Mouse (Mus musculus): Measurements from ENCODE around the gene 2610008E11Rik.
"Not testable (repeated sequence)": the region's sequence is repeated elsewhere in the genome, so short reads cannot be mapped to it uniquely, and the experiment has no call there.

The 2610008E11Rik gene

DNA sequence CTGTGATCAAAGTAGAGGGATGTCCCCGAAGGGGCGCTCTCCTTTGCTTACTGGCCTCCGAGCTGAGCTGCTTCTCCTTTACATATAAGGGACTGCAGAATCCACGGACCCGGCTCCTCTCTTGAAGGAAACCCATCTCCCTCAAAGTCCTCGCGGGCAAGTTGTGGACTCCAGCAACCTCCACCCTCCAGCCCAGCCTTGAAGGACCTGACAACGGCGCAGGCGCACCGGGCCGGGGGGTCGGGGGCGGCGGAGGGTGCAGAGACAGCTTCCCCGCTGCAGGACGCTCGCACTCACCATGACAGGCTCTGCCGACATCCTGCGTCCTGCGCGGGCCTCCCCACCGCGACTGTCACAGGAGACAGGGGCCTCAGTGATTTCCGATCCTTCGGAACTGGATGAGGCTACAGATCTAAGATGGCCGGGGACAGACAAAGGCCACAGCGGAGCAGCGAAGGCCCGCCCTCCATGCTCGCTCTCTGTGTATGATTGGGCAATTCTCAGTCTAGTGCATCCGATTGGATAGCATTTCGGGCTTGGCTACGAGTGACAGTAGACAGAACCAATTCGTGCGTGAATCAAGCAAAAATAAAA, at the start of gene 2610008E11Rik:
Gene 2610008E11Rik, minus strand, starts transcription at position 440 of the 594 bp plus-strand sequence.
- DNase-seq, result peak; percentile 84

DNA sequence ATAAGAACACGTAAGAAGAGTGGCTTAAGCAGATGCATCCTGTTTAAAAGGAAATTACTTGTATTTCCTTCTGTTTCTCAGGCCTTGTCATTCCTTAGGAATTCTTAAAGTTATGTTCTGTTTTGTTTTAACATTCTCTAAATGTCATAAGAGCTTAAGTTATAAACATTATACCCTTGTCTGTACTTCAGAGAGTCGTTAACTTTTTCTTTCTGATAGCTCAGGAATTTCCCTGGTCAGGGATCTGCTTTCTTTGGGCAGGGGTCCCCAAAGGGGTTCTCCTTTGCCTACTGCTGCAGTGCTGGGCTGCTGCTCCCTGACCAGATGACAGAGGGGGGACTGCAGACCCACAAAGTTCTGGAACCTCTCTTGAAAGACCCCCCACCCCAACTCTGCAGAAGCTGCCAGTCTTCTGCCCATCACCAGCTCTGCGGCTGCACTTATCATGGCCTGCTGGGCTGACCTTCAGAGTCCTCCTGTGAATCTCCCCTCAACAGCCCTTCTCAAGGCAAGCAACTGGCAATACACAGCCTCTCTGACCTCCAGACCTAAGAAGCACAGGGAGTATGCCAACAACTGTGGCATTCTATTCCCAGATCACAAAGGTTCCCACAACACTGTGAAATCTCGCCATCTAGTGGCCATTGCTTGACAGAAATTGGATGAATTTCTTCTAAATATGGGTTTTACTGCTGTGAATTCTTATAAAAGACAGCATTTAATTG, 18.9 kb upstream of the 2610008E11Rik start:
- DNase-seq, result peak; percentile 51

DNA sequence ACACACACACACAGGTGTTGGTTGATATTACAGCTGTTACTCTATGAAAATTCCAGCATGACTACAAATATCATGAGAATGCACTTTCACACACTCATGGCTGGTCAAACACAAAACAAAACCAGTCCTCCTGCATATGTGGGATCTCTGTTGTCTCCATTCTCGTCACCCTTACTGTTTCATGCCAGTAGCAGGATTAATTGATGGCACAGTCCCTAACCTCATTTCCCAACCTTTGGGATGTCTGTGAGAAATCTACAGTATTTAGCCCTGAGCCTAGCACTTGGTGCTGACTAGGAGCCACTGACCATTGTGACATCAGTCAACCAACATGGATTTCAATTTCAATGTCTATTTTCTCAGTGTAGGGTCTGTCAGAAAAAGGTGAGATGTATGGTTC, 17.7 kb upstream of the 2610008E11Rik start:
- DNase-seq, result no peak

DNA sequence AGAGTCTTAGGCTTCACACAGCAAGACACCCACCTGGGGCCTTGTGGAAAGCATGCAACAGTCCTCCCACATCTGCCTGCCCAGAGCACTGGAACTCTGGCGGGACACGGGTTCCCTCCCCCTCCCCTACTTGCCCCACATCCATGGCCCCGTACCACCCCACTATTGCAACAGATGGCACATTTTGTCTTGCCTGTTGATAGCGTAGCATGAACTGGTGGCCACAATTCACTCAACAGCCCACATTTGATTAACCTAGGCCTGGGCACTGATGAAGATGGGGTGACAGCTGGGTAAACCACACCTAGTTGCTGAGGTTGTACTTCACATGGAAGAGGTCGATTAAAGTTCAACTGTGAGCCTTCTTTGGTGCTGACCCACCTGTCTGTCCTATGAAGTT, 13.1 kb upstream of the 2610008E11Rik start:
- no peak for DNase-seq

DNA sequence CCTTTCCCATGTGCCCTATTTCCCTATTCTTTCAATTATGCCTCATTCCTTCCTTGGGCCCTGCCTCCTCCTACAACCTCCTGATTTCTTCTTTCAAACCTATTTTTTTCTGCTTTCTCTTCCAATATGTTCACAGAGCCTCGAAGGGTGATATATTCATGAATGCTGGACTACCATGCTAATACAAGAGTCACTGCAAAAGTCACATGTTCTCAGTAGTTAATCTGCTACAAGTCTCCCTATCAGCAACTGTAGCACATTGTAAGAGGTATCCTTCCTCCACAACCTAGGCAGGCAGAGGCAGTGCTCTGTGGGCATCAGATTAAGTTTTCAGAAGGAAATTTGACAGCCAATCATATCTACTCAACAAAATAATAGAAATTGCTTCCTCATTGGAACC, 11.8 kb upstream of the 2610008E11Rik start:
- DNase-seq, result no peak

DNA sequence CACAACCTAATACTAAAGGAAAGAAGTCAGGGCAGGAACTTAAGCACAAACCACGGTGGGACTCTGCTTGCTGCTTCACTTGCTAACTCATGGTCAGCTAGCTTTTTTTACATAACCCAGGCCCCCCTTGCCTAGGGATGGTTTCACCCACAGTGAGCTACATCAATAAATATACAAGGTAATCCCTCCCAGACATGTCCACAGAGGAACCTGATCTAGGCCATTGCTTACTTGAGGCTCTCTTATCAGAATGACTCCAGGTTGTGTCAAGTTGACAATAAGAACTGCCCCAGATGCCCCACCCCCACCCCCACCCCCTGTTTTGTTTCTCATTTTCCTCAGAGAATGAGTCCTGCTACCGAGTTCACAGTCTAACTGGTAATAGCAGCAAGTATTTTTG, 10.1 kb upstream of the 2610008E11Rik start:
- no peak for DNase-seq

DNA sequence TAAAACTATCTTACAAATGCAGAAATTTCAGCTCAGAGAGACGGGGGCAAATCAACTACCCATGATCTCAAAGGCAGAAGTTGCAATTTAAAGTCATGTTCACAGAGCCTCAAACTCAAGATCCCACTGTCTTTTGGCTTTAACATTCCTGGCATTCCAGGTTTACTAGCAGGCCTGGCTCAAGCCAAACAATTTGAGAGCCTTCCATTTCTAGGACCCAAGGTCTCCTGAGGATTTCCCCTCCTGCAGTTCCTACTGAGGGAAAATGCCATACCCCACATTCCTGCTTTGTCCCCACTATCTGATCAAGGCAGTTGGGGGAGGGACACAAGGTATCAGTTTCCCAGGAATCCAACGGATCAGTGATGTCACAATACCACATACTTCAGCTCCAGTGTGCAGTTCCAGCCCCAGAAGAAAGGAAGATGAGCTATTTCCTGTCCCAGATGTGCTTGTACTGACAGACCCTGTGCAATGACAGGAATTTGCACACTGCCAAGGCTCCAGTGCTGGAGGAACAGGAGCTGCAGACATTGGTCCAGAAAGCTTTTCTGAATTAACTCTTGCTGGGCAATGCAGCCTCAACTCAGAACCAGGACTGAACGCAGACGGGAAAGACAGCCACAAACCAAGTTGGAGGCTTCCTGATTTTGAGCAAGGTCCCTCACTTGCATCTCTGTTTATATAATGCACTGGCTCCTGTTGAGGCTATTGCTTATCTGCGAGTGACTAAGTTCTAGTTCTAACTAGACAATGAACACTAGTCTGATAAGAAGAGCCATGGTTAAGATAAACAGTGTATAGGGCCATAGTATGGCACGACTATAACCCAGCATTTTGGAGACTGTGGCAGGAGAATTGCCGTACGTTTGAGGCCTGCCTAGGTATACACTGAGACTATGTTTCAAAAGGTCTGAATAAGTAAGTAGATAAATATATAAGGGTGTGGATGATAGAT, 9.2 kb upstream of the 2610008E11Rik start:
- DNase-seq, result no peak

DNA sequence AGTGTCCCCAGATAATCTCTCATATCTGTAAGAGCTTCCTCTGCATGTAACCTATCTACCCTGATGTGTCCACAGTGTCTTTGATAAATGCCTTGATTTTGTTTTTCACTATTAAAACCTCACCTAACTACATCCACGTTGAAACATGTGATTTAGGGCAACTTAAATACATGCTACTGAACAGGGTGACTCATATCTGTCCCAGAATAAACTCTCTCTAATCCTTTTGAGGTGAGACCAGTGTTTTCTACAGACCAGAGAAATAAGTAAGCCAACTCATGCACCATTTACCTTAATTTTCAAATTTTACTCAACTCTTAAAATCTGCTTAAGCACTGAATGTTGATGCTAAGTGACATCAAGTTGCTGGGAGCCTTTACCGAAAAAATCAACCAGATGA, 694 bp downstream of the 2610008E11Rik start:
- DNase-seq, result no peak

DNA sequence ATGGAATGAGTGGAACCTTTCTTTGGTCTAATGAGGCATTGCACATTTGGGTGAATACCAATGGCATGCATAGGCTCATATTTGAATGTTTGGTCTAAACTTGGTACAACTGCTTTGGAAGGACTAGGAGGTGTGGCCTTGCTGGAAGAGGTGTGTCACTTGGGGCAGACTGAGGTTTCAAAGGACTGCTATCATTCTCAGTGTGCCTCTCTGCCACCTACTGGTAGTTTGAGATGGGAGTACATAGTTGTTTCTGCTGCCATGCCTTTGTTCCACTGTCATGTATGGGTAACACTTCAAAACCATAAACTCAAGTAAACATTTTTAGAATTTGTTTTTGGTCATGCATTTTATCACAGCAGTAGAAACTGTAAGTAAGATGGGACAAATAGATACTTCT, 5.7 kb downstream of the 2610008E11Rik start:
- no peak for DNase-seq

DNA sequence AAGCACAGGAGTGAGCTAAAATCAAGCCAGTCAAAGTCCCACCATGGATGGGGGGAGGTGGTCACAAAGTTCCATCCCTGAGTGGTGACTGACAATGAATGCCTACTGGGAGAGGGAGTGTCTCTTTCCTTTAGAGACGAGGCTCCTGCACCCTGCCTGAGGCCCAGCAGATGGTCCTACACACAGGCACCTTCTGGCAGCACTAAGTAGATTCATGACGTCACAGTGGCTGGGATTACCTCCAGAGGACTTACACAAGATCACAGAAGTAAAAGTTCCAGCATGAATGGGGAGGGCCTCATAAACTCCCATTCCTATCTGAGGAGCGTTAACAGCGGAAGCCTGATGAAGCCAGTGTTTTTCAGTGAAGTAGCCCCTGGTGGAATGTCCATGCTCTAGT, 8.4 kb downstream of the 2610008E11Rik start:
- DNase-seq, result no peak

DNA sequence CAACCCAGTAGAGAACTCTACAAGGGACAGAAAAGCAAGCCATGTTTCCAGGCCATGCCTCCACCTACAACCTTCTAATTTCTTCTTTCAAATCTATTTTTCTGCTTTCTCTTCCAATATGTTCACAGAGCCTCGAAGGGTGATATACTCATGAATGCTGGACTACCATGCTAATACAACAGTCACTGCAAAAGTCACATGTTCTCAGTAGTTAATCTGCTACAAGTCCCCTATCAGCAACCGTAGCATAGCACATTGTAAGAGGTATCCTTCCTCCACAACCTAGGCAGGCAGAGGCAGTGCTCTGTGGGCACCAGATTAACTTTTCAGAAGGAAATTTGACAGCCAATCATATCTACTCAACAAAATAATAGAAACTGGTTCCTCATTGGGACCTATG, 10.8 kb downstream of the 2610008E11Rik start:
- no peak for DNase-seq

DNA sequence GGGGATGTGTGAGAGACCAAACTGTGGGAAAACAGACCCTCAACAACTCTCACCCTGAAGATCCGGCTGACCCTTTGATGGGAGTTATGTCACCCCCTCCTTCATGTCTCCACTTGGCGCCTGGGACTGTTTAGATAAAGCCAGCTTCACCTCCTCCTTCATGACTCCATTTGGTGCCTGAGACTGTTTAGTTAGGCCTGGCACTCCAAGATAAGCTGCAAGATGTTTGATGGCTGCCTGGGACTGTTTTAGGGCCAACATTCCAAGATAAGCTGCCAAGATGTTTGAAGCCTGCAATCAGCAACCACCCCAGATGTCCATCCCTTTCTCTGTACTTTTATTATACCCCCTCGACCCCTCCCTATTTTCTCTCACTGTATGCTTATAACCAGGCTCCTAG, 40.0 kb downstream of the 2610008E11Rik start:
- not testable (repeated sequence) for DNase-seq

DNA sequence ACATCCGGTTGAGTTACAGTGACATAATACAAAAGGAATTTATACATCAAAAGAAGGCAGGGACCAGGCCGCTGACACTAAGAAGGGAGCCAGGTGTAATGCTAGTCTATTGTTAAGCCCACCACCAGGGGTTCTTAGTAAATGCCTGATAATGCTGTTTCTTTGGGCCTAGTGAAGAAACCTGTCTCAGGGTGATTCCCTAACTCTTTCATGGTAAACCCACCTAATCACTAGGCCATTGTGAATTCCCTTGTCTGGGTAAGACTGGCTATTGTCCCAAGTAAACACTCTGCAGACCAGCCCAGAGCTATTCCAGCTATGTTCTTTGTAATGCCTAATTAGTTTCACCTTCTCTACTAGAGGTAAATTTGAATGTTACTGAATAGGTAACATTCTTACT, 54.9 kb downstream of the 2610008E11Rik start:
- not testable (repeated sequence) for DNase-seq

DNA sequence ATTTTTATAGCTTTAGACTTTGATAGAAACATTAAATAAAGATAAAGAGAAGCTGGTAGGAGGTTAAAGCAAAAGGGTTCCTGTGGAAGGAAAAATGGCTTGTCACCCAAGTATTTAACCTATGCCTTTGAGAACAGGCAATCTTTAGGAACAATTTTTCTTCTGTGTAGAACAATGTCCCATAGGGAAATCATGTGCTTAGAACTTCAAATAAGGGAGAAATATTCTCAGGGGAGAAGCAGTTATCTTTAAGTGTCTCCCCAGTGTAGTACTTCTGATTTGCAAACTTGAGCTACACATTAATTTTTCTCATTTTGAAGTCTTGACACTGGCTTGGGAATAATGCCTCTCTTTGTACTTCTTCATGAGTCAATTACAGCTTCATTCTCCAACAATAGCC, 69.0 kb downstream of the 2610008E11Rik start, which contains the start of gene Olfr57:
Gene Olfr57, plus strand, starts transcription at position 301 of the 400 bp plus-strand sequence.
- DNase-seq, result no peak

Data from right cerebral cortex, postnatal 4 days (tissue).